Mouse (Mus musculus): ENCODE results near the gene Pcyt1a.

DNA sequence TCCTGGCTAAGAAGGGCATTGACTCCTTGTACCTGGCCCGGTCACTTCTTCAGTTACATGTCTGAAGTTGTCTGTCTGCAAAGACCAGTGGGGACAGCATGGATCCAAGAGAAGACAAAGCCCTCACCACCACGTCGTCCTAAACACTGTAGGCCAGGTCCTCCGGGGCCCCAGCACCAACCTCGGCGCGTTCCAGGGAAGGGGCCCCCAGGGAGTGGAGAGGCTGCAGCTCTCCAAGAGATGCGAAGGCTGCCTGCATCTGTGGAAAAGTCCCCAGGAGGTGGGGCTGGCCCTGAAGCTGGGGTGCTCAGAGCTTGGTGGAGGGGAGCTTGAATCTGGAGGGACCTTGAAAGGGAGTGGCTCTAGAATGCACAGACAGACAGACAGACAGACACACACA lies 75.6 kb downstream of the Pcyt1a start:
- TF ChIP-seq CTCF (IDR thresholded peaks at IDR 0.05; ENCODE audit: borderline replicate concordance, insufficient read depth, low read depth, low read length) (no peak), POLR2A (IDR thresholded peaks at IDR 0.05; ENCODE audit: borderline replicate concordance, insufficient read depth, low read length) (no peak)
